Mouse (Mus musculus) MEL (cell line): ENCODE data around the gene Mthfd1l. TPM values are rescaled to one million over a fixed set of nuclear protein-coding genes. Genes with fewer than 3 reads are reported as not detected.

ENCODE experiments used
- DNase-seq: peaks from one replicate; pipeline ENCODE4 v3.0.0; 2011; ENCODE audit warnings: low read depth, low spot score
- H3K27ac ChIP-seq: 2 replicates; pipeline ENCODE4 v1.5.1; 2012; ENCODE audit warnings: low read depth, mild to moderate bottlenecking, control low read depth, low read length, moderate library complexity; ENCODE audit not compliant: control insufficient read depth
- H3K27me3 ChIP-seq, 2 experiments: fragments of 150-350 bp in 1 of 2; sonication (generic) in 1 of 2; 2 replicates each; pipeline ENCODE4 v1.6.1; 2012; ENCODE audit warnings: low read length in 2 of 2, mild to moderate bottlenecking in 2 of 2, improper control_type of control experiment in 1 of 2, moderate library complexity in 1 of 2; ENCODE audit not compliant: insufficient read depth in 2 of 2, control insufficient read depth in 1 of 2
- H3K36me3 ChIP-seq, 2 experiments: 2 replicates each; pipeline ENCODE4 v1.6.1; 2012 to 2014; ENCODE audit warnings: low read length in 2 of 2, improper control_type of control experiment in 1 of 2, inconsistent platforms in 1 of 2, mild to moderate bottlenecking in 1 of 2; ENCODE audit not compliant: insufficient read depth in 2 of 2, control insufficient read depth in 1 of 2
- H3K4me1 ChIP-seq, 2 experiments: fragments of 150-350 bp in 1 of 2; sonication (generic) in 1 of 2; 2 replicates each; pipeline ENCODE4 v1.6.1; 2012; ENCODE audit warnings: low read length in 2 of 2, improper control_type of control experiment in 1 of 2, mild to moderate bottlenecking in 1 of 2; ENCODE audit not compliant: insufficient read depth in 2 of 2, control insufficient read depth in 1 of 2
- H3K4me3 ChIP-seq, 2 experiments: fragments of 150-350 bp in 1 of 2; sonication (generic) in 1 of 2; 2 replicates each; pipeline ENCODE4 v1.5.1; 2012; ENCODE audit warnings: low read depth in 2 of 2, low read length in 2 of 2, mild to moderate bottlenecking in 2 of 2, moderate library complexity in 2 of 2, control low read depth in 1 of 2, improper control_type of control experiment in 1 of 2; ENCODE audit not compliant: control insufficient read depth in 1 of 2, insufficient read depth in 1 of 2
- H3K79me2 ChIP-seq: 2 replicates; pipeline ENCODE4 v1.6.1; 2012; ENCODE audit warnings: mild to moderate bottlenecking, low read length, moderate library complexity; ENCODE audit not compliant: control insufficient read depth, poor library complexity, insufficient read depth
- H3K9ac ChIP-seq: 2 replicates; pipeline ENCODE4 v1.6.1; 2012; ENCODE audit warnings: low read depth, mild to moderate bottlenecking, control low read depth, low read length, moderate library complexity; ENCODE audit not compliant: control insufficient read depth, poor library complexity, severe bottlenecking
- H3K9me3 ChIP-seq: fragments of 150-350 bp; sonication (generic); replicated peaks from 2 replicates; pipeline ENCODE4 v1.6.1; 2012; ENCODE audit warnings: mild to moderate bottlenecking, low read length, improper control_type of control experiment, moderate library complexity; ENCODE audit not compliant: insufficient read depth
- CHD1 ChIP-seq: IDR thresholded peaks from 2 replicates; pipeline ENCODE4 v1.6.1; 2012; ENCODE audit warnings: low read depth, mild to moderate bottlenecking, inconsistent platforms, low read length, improper control_type of control experiment
- CHD2 ChIP-seq: IDR thresholded peaks from 2 replicates; pipeline ENCODE4 v1.6.1; 2011; ENCODE audit warnings: low read length, improper control_type of control experiment
- CTCF ChIP-seq, 3 experiments: IDR thresholded peaks in 2 of 3; conservative IDR thresholded peaks in 1 of 3; 2 replicates each; pipeline ENCODE4 v1.5.1; 2011 to 2012; ENCODE audit warnings: low read length in 3 of 3, low read depth in 2 of 3, mild to moderate bottlenecking in 2 of 3, improper control_type of control experiment in 1 of 3, inconsistent platforms in 1 of 3, mixed read lengths in 1 of 3, moderate library complexity in 1 of 3; ENCODE audit not compliant: control insufficient read depth in 1 of 3, insufficient read depth in 1 of 3, poor library complexity in 1 of 3, severe bottlenecking in 1 of 3
- ELF1 ChIP-seq: IDR thresholded peaks from 2 replicates; pipeline ENCODE4 v1.6.1; 2014; ENCODE audit warnings: low read depth, mild to moderate bottlenecking, inconsistent platforms, low read length, improper control_type of control experiment, moderate library complexity
- EP300 ChIP-seq, 2 experiments: IDR thresholded peaks; 2 replicates each; pipeline ENCODE4 v1.6.1; 2011; ENCODE audit warnings: improper control_type of control experiment in 2 of 2, low read length in 2 of 2, low read depth in 1 of 2, mild to moderate bottlenecking in 1 of 2
- GATA1 ChIP-seq: IDR thresholded peaks from 2 replicates; pipeline ENCODE4 v1.6.1; 2011; ENCODE audit warnings: low read depth, low read length, improper control_type of control experiment
- KAT2A ChIP-seq: conservative IDR thresholded peaks from 2 replicates; pipeline ENCODE4 v1.6.1; 2012; ENCODE audit warnings: low read depth, low read length, improper control_type of control experiment, inconsistent platforms
- MAFK ChIP-seq: IDR thresholded peaks from 2 replicates; pipeline ENCODE4 v1.6.1; 2011; ENCODE audit warnings: low read depth, mild to moderate bottlenecking, low read length, improper control_type of control experiment, borderline replicate concordance
- MAX ChIP-seq: IDR thresholded peaks from 2 replicates; pipeline ENCODE4 v1.6.1; 2011; ENCODE audit warnings: low read length, improper control_type of control experiment
- MAZ ChIP-seq: IDR thresholded peaks from 2 replicates; pipeline ENCODE4 v1.6.1; 2012; ENCODE audit warnings: low read depth, mild to moderate bottlenecking, inconsistent platforms, low read length, improper control_type of control experiment
- MEF2A ChIP-seq: IDR thresholded peaks from 2 replicates; pipeline ENCODE4 v1.6.1; 2014; ENCODE audit warnings: low read depth, mild to moderate bottlenecking, inconsistent platforms, low read length, improper control_type of control experiment; ENCODE audit not compliant: poor library complexity, insufficient replicate concordance, severe bottlenecking; ENCODE audit errors: extremely low read depth
- MYB ChIP-seq: IDR thresholded peaks from 2 replicates; pipeline ENCODE4 v1.6.1; 2011; ENCODE audit warnings: mild to moderate bottlenecking, low read depth, low read length, improper control_type of control experiment
- NRF1 ChIP-seq: IDR thresholded peaks from 2 replicates; pipeline ENCODE4 v1.6.1; 2014; ENCODE audit warnings: low read depth, mild to moderate bottlenecking, inconsistent platforms, low read length, improper control_type of control experiment, moderate library complexity; ENCODE audit not compliant: poor library complexity, insufficient read depth, severe bottlenecking
- POLR2AphosphoS5 ChIP-seq: IDR thresholded peaks from 2 replicates; pipeline ENCODE4 v1.6.1; 2012; ENCODE audit warnings: low read depth, borderline replicate concordance, mild to moderate bottlenecking, inconsistent platforms, low read length, moderate library complexity, mixed read lengths
- RAD21 ChIP-seq: IDR thresholded peaks from 2 replicates; pipeline ENCODE4 v1.6.1; 2011; ENCODE audit warnings: mild to moderate bottlenecking, low read depth, low read length, improper control_type of control experiment
- RCOR1 ChIP-seq: IDR thresholded peaks from 2 replicates; pipeline ENCODE4 v1.6.1; 2012; ENCODE audit warnings: low read depth, mild to moderate bottlenecking, inconsistent platforms, low read length, improper control_type of control experiment
- TBP ChIP-seq: IDR thresholded peaks from 2 replicates; pipeline ENCODE4 v1.8.0; 2011; ENCODE audit warnings: low read depth, low read length, improper control_type of control experiment
- UBTF ChIP-seq: IDR thresholded peaks from 2 replicates; pipeline ENCODE4 v1.6.1; 2012; ENCODE audit warnings: low read depth, mild to moderate bottlenecking, inconsistent platforms, low read length, improper control_type of control experiment, moderate library complexity, borderline replicate concordance; ENCODE audit not compliant: insufficient read depth
- USF1 ChIP-seq: IDR thresholded peaks from 2 replicates; pipeline ENCODE4 v1.6.1; 2014; ENCODE audit warnings: low read depth, mild to moderate bottlenecking, inconsistent platforms, low read length, improper control_type of control experiment, moderate library complexity
- ZC3H11A ChIP-seq: IDR thresholded peaks from 2 replicates; pipeline ENCODE4 v1.6.1; 2012; ENCODE audit warnings: low read depth, mild to moderate bottlenecking, inconsistent platforms, low read length, improper control_type of control experiment
- ZMIZ1 ChIP-seq: IDR thresholded peaks from 2 replicates; pipeline ENCODE4 v1.6.1; 2012; ENCODE audit warnings: low read depth, mild to moderate bottlenecking, inconsistent platforms, low read length, improper control_type of control experiment, moderate library complexity
- ZNF384 ChIP-seq: IDR thresholded peaks from 2 replicates; pipeline ENCODE4 v1.6.1; 2012; ENCODE audit warnings: low read depth, mild to moderate bottlenecking, inconsistent platforms, low read length, improper control_type of control experiment
- polyA plus RNA-seq, 2 experiments: library from polyadenylated mRNA; stranded (reverse) in 1 of 2; unstranded in 1 of 2; fragments of >175 nt in 1 of 2; fragments of >200 nt in 1 of 2; gene quantifications; 2 replicates each; pipeline versions ENCODE4 v1.2.1 to v1.2.4; 2012; ENCODE audit warnings: low replicate concordance in 2 of 2, low read depth in 1 of 2; ENCODE audit not compliant: insufficient read length in 2 of 2, insufficient read depth in 1 of 2, missing spikeins in 1 of 2
- total RNA-seq: library from RNA; depleted of rRNA; stranded (reverse); fragments of 300-350 nt; gene quantifications from 2 replicates; pipeline ENCODE4 v1.2.3, GENCODE M21; 2012

The Mthfd1l gene
- total and polyA plus RNA-seq, 3 experiments, result 43.1 to 1,097 (median 83.0) TPM

- H3K36me3 ChIP-seq, result peaks cover 11 to 22% of the 10 kb centered on the region in 2 experiments
Measured at GRCm38 (mm10) chr10:4027466-4027865, 54.5 kb downstream of the Mthfd1l start.

GRCm38 (mm10) chr10:4028851-4029442 is 56.0 kb downstream of the Mthfd1l start:
- Histone ChIP-seq H3K27me3 (no peaks in the 10 kb centered on the region), H3K36me3 (peaks cover 13 to 26% of the 10 kb centered on the region in 2 experiments), H3K27ac (no peak overlapping the region), H3K4me3 (no peak overlapping the region), H3K9me3 (no peaks in the 10 kb centered on the region), H3K9ac (no peak overlapping the region), H3K4me1 (peaks cover 8 to 22% of the 10 kb centered on the region in 2 experiments; a peak in 3 of 4 replicates), H3K79me2 (no peaks in the 10 kb centered on the region)
- TF ChIP-seq ZC3H11A (no peak), EP300 (IDR thresholded peaks at IDR 0.05; ENCODE audit: low read depth in 1 of 2, low read length in 2 of 2) (0 out of 4 replicates have a peak, but pooled peaks of 1 of the 2 experiments have one; percentile 18), GATA1 (peak; percentile 72)
- DNase-seq, result peak; percentile 35

More at GRCm38 (mm10) chr10:4027466-4027865, 54.5 kb downstream of the Mthfd1l start:
- Histone ChIP-seq H3K27me3 (no peaks in the 10 kb centered on the region), H3K4me1 (peaks cover 4 to 19% of the 10 kb centered on the region in 2 experiments; a peak in 3 of 4 replicates), H3K79me2 (no peaks in the 10 kb centered on the region), H3K4me3 (no peak overlapping the region), H3K9ac (no peak overlapping the region), H3K27ac (no peak overlapping the region), H3K9me3 (no peaks in the 10 kb centered on the region)
- no peak for DNase-seq
- TF ChIP-seq MAZ, result no peak
- no peak for TF ChIP-seq CHD2
- TF ChIP-seq CTCF (IDR thresholded peaks at IDR 0.05 in 2 of 3, conservative IDR thresholded peaks at IDR 0.05 in 1 of 3; ENCODE audit: control insufficient read depth in 1 of 3, insufficient read depth in 1 of 3, low read depth in 2 of 3, low read length in 3 of 3, poor library complexity in 1 of 3, severe bottlenecking in 1 of 3), result no peak
- TF ChIP-seq TBP, result no peak
- TF ChIP-seq ZNF384, result no peak

- H3K27me3 ChIP-seq, result no peaks in the 10 kb centered on the region
- no peaks in the 10 kb centered on the region for H3K79me2 ChIP-seq
- H3K9me3 ChIP-seq, result no peaks in the 10 kb centered on the region
- H3K4me1 ChIP-seq, result peaks cover 6 to 11% of the 10 kb centered on the region in 2 experiments; a peak in 3 of 4 replicates
- H3K36me3 ChIP-seq, result peaks cover 9 to 14% of the 10 kb centered on the region in 2 experiments
- H3K4me3 ChIP-seq, result no peak overlapping the region
- no peak for DNase-seq
- H3K9ac ChIP-seq, result no peak overlapping the region
- no peak for TF ChIP-seq MAZ
- no peak for TF ChIP-seq ELF1
- TF ChIP-seq MEF2A, result no peak
- TF ChIP-seq CHD2, result no peak
- no peak for TF ChIP-seq UBTF
- no peak for TF ChIP-seq GATA1
- no peak for TF ChIP-seq POLR2AphosphoS5
- TF ChIP-seq CHD1, result no peak
- TF ChIP-seq MAX, result no peak
- TF ChIP-seq KAT2A, result no peak
- TF ChIP-seq USF1, result no peak
- no peak for TF ChIP-seq RCOR1
- TF ChIP-seq CTCF (IDR thresholded peaks at IDR 0.05 in 2 of 3, conservative IDR thresholded peaks at IDR 0.05 in 1 of 3; ENCODE audit: control insufficient read depth in 1 of 3, insufficient read depth in 1 of 3, low read depth in 2 of 3, low read length in 3 of 3, poor library complexity in 1 of 3, severe bottlenecking in 1 of 3), result no peak
- no peak for TF ChIP-seq MYB
- TF ChIP-seq ZMIZ1, result no peak
- no peak for TF ChIP-seq MAFK
- TF ChIP-seq NRF1, result no peak
- no peak for TF ChIP-seq RAD21
- no peak overlapping the region for H3K27ac ChIP-seq
Measured at GRCm38 (mm10) chr10:4033761-4034160, 60.8 kb downstream of the Mthfd1l start.
